Mouse (Mus musculus) lung, postnatal 4 days (tissue): ENCODE results near the gene Zc3hav1.

ENCODE experiments used
- DNase-seq, 2 experiments: peaks; one replicate each; pipeline ENCODE4 v3.0.0; 2021

The Zc3hav1 gene

DNA sequence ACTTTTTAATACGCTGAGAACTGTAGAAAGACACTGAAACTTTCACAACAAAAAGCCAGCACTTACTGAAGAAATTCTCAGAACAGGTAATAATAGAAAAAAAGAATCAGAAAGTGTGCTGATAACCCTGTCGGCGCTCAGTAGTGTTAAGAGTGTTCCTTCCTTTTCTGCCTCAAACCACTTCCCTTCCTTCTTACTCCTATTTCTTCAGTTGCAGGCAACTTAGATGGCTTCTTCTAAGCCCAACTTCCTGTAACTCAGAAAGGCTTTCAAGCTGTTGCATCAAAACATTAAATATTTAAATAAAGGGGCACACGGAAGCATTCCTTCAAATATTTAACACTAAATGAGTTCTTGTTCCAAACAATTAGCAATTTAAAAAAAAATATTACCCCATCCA is 2.5 kb downstream of the Zc3hav1 start:
- DNase-seq: no peak

DNA sequence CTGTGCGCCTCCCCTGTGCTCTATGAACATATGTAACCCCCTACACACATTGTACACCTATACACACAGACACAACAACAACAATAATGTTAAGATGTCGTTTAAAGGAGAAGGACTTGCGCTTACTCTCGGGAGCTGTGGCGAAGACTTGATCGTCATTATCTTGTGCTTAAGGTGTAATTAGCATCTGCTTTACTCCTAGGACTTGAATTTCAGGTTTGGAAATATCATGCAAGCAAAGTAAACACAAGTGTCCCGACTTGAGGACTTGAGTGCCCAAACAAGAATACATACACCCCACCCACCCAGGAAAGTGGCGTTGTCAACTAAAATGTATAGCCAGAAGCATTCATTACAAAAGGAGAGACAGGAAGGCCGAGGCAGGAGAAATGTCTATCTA is 4.6 kb downstream of the Zc3hav1 start:
- no peak for DNase-seq

DNA sequence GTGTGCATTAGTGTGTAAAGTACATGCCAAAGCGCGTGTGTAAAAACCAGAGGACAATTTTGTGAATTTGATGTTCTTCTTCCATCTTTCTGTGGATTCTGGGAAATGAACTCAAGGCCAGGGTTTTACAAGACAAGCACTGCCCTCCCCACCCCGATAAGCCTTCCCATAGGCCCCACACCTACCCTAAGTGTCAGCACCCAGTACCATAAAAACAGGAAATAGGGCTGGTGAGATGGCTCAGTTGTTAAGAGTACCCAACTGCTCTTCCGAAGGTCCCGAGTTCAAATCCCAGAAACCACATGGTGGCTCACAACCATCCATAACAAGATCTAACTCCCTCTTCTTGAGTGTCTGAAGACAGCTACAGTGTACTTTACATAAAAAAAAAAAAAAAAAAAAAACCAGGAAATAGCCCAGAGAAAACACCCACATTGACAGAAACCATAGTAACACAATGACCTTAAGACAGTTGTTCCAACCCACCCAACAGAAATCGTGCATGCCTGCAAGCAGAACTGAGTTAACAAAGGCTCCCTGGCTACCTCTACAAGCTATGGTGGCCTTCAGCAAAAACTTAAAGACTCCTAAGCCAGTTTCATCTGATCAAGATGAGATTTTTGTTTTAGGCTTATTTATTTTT is 5.5 kb downstream of the Zc3hav1 start:
- no peak for DNase-seq

DNA sequence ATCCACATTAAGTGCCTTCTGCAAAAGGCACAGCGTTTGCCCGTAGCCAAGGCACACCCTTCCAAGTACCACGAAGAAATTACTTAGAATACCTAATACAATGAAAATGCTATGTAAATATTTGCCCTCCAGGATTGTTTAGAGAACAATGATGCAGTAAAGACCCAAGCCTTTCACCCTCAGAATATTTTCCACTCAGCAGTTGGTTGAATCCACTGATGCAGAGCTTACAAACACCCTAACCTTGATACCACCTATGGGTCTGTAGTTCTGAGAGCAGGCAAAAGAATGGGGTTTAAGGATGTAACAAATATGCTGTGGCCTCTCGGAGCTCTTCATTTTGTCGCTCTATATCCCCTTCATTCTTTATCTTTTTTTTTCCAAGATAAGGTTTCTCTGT is 6.5 kb downstream of the Zc3hav1 start:
- no peak for DNase-seq

DNA sequence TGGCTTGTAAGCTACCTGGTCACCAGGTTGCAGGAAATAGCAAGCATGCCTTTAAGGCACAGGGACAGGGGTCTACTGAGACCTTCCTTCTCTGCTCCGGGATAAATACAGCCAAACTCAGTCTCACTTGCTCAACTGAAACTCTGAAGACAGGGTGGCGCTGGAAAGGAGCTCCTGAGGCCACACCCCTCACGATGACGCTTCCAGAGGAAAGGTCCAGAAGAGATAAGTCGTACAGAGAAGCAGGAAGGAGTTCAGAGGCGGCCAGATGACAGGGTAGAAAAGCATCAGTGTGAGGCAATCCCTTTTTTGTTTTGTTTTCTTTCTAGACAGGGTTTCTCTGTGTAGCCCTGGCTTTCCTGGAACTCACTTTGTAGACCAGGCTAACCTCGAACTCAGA is 8.6 kb downstream of the Zc3hav1 start:
- DNase-seq: peak; percentile 60 to 67

DNA sequence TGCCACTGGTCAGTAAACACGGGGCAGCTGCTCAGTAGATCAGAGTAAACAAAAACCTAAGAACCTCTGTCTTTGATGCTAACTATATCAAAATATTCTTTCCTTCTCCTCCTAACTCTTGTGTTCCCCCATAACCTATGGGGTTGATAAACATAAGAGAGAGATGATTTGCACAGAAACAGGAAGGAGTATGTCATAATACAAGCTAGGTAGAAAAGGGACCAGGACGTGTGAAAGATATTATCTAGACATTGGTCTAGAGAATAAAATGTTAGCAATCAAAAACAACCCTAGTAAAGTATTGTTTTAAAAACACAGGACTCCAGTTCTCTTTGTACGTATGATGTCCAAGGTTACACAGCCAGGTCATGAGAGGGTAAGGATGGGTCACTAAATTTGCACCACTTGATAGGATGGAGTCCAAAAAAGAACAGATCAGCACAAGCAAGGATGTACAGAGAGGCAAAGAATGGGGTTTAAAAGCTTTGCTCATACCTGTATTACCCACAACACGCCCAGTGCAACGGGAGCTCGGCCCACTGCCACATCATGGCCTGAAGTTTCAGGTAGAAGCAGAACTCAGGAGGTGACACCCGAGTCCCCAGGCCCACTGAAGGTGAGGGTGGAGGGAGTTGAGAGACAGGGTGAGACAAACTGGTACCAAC is 10.3 kb downstream of the Zc3hav1 start:
- no peak for DNase-seq

DNA sequence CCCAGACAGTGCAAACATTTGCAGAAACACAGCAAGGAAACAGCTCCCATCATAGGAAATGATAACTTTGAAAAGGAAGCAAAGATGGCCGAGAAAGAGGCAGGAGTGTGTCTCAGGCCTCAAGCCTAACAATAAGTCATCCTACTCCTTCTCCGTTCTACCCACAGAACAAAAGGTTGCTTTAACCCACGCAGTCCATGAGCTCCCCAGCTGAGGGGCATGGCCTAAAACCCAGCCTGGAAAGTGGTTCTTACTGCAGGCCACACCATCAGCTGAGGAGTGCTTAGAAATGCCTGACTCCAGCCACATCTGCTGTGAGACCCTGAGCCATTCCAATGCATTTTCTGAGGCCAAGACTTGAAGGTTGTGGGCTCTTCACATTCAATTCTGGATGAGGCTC is 10.8 kb downstream of the Zc3hav1 start:
- DNase-seq: no peak

DNA sequence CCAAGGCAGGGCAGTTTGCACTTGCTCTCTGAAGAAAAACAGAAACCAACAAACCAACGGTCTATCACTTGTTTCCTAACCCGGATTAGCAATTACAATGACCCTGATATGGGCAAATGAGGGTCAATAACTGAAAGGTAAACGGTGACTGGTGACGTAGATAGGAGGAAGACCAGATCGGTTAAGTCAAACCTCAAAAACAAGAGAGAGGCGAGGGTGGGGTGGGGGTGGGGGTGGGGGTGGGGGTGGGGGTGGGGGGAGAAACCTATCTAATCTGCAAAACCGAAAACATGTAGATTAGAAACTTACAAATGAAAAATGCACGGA is 11.8 kb downstream of the Zc3hav1 start:
- DNase-seq: no peak

DNA sequence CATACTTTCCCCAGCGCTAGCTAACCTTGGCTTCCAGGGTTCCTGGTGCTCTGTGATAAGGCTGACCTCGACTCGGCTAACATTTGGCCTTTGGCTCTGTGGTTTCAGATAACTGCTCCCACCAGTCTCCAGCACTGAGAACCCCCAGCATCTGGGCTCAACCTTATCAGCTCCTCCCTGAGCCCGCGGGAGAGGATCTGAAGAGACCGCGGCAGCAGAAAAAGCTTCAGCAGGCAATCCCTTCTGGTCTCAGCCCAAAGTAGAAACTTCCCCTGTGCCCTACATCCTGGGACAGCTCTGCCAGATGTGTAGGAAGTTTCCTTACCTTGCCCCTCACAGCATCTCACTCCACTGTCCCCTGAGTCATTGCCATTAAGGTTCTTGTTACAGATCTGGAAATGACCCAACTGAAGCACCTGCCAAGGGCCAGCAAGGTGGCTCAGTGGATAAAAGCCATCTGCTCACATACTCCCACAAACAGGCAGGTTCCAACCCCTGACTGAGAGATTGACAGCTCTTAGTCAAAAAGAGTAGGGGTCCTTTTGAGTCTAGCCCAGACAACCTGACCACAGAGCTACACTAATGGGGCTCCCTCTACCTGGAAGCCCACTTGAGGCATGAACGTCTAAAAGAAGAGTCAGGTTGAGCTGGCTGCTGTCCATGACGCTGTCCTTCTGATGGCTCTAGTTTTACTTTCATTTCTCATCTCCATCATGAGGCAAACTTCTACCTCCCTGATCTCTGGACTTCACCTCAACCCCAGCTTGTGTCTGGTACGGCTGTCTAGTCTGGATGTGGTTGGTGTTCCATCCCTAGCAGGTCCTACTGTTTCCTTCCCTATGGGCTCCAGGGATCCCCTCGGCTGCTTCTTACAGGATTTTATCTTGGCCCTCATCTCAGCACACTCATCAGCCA is 12.4 kb downstream of the Zc3hav1 start:
- DNase-seq: no peak

DNA sequence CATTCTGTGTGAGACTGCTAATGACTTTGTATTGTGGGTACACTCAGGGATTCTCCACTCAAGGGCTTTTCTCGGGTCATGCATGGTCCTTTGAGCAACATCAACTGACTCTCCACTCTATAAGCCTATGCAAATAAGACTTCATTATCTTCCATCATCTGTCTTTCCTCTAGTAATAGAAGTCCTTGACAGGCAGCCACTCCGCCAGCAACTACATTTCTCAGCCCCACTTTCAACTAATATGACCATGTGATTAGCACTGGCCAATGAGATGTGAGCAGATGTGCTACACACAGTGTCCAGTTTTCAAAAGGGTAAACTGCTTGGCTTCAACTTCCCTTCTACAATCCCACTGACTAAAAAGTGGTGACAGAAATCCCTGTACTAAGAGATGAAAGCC is 15.3 kb downstream of the Zc3hav1 start:
- DNase-seq: no peak

DNA sequence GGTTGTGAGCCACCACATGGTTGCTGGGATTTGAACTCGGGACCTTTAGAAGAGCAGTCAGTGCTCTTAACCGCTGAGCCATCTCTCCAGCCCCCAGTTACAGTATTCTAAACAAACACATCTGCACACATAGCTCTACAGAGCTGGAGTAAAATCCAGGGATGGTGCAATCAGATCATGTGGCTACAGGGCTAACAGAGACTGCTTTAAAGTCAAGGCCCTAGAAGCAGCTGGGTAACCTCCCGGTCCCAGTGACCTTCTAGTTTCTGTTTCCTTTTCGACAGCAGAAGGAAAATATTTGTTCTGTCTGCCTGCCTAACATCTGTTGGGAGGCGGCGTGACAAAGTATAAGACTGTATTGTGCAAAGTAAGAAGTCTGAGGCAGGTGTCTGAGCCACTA is 16.5 kb downstream of the Zc3hav1 start:
- no peak for DNase-seq

DNA sequence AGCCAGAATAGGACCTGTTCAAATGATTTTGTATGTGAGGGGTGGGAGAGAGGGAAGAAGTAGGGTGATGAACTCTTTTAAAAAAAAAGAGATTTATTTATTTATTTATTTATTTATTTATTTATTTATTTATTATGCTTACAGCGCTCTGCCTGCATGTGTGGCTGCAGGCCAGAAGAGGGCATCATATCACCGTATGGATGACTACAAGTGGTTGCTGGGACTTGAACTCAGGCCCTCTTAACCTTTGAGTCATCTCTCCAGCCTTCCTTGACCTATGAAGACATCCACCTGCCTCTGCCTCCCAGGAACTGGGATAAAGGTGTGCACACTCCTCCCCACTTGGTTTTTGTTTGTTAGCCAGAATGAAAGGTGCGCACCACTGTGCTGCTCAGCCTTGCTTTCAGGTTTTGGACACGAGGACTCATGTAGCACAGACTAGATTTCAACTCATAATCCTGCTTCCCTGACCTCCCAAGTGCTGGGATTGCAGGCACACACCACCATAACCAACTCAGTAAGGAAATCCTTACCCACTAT is 17.2 kb downstream of the Zc3hav1 start:
- DNase-seq: no peak

DNA sequence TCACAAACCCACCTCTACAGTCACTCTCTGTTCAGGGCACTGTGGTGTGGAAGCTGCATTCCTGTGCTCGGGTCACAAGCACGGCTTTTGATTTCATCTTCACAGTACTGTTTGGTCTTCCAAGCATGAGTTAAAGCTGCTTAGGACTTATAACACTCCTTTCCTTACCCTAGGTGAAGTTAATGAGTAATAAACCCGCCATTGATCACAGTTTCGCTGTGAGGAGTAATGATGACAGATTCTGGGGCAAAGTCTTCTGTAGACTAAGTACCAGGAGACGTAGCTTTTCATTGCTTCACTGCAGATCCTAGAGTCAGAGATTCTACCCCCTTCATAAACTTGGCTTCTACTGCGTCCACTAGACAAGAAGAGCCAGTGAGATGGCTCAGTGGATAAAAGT is 19.1 kb downstream of the Zc3hav1 start:
- no peak for DNase-seq

DNA sequence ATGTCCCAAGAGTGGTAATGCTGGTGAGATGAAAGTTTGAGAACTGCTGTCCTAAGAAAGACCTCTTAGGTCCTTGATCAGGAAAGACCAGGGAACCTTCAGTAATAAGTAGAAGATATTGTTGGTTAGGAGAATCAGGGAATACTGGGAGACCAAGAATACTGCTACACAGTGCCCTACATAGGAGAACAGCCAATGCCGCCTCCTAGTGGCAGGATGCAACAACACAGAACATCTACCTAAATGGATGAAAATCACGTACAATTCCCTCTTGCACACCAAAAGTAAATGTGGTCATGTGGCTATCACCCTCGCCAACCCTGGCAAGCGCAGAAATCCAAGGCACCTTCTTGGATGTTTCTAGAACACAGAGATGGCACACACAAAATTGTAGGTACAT is 27.8 kb downstream of the Zc3hav1 start:
- DNase-seq: peak in 1 of 2 experiments; percentile 35

DNA sequence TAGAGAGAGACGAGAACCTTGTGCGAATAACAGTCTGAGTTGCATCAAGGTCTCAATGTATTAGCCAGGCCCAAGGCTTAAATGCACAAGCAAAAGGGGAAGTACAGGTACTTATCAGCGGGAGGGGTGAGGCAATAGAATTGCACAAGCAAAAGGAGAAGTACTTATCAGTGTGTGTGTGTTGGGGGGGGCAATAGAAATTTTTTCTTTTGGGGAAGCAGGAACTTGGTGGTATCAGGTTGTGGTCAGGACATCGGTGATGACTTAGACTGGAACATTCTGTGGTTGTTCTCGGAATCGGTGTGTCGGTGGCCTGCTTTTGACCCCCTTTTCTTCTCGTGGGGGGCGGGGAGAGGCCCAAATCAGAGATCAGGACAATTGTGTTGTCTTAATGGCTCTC is 33.8 kb downstream of the Zc3hav1 start:
- DNase-seq: no peak

DNA sequence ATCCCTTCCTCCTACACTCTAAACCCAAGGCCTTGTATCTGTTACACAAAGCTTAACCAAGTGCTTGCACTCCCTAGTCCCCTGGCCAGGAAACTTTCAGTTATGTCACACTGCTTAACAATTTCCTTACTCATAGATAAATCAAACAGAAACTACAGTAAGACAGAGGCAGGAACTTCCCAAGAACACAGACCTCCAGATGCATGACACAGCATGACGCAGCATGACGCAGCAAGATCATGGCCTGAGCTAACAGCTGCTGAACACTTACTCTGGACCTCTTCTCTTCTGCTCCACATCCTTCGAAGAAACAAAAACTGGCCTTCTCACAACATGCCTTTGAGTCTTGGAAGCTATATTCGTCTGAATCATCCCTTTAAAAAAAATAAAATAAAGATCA is 38.4 kb downstream of the Zc3hav1 start:
- no peak for DNase-seq

DNA sequence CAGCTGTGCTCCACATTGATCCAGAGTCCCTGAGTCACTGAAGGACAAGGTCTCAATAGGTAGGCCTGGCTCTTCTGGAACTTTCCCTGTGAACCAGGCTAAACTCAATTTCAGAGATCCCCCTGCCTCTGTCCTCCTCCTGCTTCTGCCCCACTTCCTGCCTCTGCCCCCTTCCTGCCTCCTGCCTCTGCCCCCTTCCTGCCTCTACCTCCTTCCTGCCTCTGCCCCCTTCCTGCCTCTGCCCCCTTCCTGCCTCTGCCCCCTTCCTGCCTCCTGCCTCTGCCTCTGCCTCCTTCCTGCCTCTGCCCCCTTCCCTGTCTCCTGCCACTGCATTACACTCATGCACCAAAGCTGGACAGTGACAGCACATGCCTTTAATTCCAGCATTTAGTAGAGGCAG is 44.7 kb downstream of the Zc3hav1 start:
- no peak for DNase-seq

DNA sequence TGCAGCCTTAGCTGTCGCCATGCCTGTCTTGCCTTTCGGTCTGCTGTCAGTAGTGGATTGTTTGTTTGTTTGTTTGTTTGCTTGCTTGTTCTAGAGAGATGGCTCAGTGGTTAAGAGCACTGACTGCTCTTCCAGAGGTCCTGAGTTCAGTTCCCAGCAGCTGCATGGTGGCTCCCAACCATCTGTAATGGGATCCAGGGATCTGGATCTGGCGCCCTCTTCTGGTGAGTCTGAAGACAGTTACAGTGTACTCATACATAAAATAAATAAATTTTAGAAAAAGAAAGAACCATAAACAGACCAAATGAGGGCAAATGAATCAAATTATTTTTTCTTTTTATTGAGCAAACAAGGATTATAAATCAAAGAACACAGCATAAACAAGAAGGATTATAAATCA is 49.4 kb downstream of the Zc3hav1 start:
- no peak for DNase-seq

DNA sequence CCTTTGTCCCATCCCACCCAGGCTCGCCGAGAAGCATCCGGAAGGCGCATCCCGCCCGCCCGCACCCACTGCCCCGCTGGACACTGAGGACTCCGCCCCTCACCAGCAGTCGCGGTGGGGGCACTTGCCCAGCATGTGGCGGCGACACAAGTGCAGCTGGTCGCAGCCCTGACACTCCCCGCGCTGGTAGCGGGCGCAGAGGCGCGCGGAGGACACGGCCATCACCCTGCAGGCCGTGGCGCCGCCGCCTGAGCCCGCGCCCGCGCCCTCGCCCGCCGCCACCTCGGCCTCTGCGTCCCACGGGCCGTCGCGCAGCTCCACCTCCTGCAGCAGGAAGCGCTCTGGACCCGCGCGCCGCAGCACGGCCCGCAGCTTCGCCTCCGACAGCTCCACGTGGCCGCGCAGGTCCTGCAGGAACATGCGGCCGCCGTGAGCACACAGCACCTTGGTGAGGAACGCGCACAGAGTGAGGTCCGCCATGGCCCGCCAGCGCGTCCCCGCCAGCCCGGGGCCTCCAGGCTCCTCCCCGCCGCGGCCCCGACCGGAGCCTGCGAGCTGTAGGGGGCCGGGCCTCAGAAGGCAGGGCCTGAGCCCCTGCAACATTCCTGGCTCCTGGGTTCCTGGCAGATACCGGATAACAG is 55.5 kb downstream of the Zc3hav1 start, which contains the start of gene Zc3hav1l:
TSS of gene Zc3hav1l (minus strand) at position 499 of the 641 bp plus-strand sequence.
- DNase-seq: peak; percentile 79 to 89

DNA sequence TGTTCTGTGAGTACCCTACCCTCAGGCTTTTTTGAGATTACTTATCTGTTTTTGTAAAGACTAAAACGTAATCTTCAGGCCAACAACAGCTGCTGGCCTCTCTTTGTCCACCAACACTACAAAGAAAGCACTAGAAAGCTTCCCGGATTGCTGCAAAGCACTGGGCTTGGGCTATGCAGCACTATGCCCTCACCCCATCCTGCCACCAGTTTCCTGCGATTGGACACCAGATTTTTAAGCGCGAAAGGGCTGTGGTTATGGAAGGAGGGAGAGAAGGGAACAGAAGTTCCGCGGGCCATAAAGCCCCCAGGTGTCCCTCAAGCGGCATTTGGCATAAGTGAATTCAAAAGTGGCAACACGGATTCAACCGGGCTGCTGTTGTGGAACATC is 56.2 kb downstream of the Zc3hav1 start:
- DNase-seq: peak in 1 of 2 experiments; percentile 20

DNA sequence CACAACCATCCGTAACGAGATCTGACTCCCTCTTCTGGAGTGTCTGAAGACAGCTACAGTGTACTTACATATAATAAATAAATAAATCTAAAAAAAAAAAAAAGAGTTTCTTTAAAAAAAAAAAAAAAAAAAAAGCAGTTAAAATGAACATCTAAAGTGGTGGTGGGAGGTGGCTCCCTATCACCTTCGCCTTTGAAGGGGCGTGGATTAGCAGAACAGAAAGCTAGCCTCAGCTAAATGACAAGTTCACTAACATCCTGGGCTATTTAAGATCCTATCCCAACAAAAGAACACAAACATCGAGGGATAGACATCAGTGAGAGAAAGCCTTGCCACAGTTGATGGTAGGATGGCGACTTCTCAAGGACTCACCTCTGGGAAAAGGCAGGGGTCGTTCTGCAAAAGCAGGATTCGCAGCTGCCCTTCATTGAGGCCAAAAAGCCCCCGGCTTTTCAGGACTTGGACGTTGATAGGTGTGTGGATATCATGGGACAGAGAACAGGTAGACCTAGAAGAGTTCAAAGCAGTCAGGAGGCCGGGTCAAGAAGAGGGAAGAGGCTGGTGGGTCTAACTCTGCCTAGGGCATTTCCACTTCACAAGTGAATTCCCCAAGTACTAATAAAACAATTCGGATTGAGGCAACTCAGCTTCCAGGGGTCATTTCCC is 56.7 kb downstream of the Zc3hav1 start:
- DNase-seq: no peak

DNA sequence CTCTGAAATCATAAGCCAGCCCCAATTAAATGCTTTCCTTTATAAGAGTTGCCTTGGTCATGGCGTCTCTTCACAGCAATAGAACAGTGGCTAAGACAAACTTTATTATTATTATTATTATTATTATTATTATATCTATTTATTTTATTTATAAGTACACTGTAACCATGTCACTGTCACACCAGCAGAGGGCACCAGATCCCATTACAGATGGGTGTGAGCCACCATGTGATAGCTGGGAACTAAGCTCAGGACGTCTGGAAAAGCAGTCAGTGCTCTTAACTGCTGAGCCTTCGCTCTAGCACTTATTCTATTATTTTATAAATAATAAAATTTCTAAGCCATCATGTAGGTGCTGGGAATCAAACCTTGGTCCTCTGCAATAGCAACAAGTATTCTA is 60.7 kb downstream of the Zc3hav1 start:
- no peak for DNase-seq
